ENCODE assay signal across 26 mouse cellular contexts in the genomic region with DNA sequence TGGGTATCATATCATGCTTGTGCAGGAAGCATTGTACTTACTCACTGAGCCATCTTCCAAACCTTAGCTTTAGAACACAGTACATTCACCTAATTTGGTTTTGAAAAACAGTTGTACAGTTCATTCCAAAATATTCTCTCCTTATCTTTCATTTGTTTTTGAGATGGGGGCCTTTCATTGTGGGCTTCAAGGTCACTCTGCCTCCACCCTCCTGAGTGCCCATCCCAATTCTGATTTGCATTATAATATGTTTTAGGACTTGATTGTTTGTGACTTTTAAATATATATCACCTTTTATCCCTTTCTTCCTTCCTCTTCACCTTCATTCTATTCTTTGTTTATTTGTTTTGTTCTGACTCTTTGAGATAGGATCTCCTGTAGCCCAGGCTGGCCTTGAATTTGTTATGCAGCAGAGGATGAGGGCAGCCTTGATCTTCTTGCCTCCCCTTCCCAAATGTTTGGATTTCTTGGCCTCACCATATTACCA.
"Had no signal": no experiment of that assay in that cellular context is flagged by ENCODE, and none has a peak within 500 bp of the region (broad histone marks: within the 10 kb centered on the region; RNA-seq: fewer than 3 reads in every experiment).

No protein-coding gene starts in this region.

- H3K36me3 ChIP-seq: embryonic facial prominence, embryonic 10.5 days; embryonic facial prominence, embryonic 12.5 days; embryonic facial prominence, embryonic 13.5 days; embryonic facial prominence, embryonic 15.5 days; forebrain, embryonic 10.5 days; forebrain, embryonic 12.5 days; forebrain, embryonic 15.5 days; heart, embryonic 10.5 days had no signal

- DNase-seq: cerebellum, postnatal 10 days; cerebellum, postnatal 14 days; cerebellum, postnatal 25 days; cerebellum, postnatal 36 days; embryo, embryonic 11 days; forebrain, postnatal 0 days; gastrocnemius, adult 2 months; gastrocnemius, postnatal 10 days; gastrocnemius, postnatal 14 days; gastrocnemius, postnatal 25 days; gastrocnemius, postnatal 36 days; heart, adult 11 months; heart, adult 18-20 months; heart, adult 2 months had no signal

- H3K9ac ChIP-seq: embryonic facial prominence, embryonic 12.5 days; embryonic facial prominence, embryonic 13.5 days; embryonic facial prominence, embryonic 15.5 days; forebrain, embryonic 12.5 days; forebrain, embryonic 13.5 days; forebrain, embryonic 15.5 days; forebrain, postnatal 0 days had no signal

- H3K9me3 ChIP-seq: embryonic facial prominence, embryonic 12.5 days; embryonic facial prominence, embryonic 15.5 days; forebrain, embryonic 13.5 days; forebrain, embryonic 15.5 days had no signal

- H3K27me3 ChIP-seq: embryonic facial prominence, embryonic 12.5 days; embryonic facial prominence, embryonic 13.5 days; embryonic facial prominence, embryonic 15.5 days; forebrain, embryonic 12.5 days; forebrain, embryonic 13.5 days; forebrain, embryonic 15.5 days had no signal

- ATAC-seq: forebrain, embryonic 13.5 days; forebrain, embryonic 14.5 days; forebrain, embryonic 15.5 days; forebrain, embryonic 16.5 days; forebrain, postnatal 0 days had no signal

- H3K4me3 ChIP-seq: embryonic facial prominence, embryonic 10.5 days; embryonic facial prominence, embryonic 12.5 days; embryonic facial prominence, embryonic 13.5 days; embryonic facial prominence, embryonic 15.5 days; erythroblast, embryonic 14.5 days; forebrain, embryonic 10.5 days; forebrain, embryonic 12.5 days; forebrain, embryonic 13.5 days; forebrain, embryonic 15.5 days; gastrocnemius, adult 2 months; heart, adult 2 months; heart, embryonic 10.5 days had no signal

- H3K4me1 ChIP-seq: embryonic facial prominence, embryonic 12.5 days; embryonic facial prominence, embryonic 15.5 days; heart, embryonic 10.5 days had no signal

- H3K4me2 ChIP-seq: embryonic facial prominence, embryonic 12.5 days; embryonic facial prominence, embryonic 13.5 days; embryonic facial prominence, embryonic 15.5 days; forebrain, embryonic 12.5 days; forebrain, embryonic 13.5 days; forebrain, embryonic 15.5 days had no signal

- H3K27ac ChIP-seq: embryonic facial prominence, embryonic 10.5 days; embryonic facial prominence, embryonic 12.5 days; embryonic facial prominence, embryonic 13.5 days; embryonic facial prominence, embryonic 15.5 days; forebrain, embryonic 10.5 days; forebrain, embryonic 12.5 days; forebrain, embryonic 13.5 days; forebrain, embryonic 15.5 days; gastrocnemius, adult 2 months; heart, adult 2 months; heart, embryonic 10.5 days had no signal
